Mouse (Mus musculus) forebrain, embryonic 11.5 days (tissue): ENCODE measurements around the gene Prss8. TPM values are rescaled to one million over a fixed set of nuclear protein-coding genes. Genes with fewer than 3 reads are reported as not detected.

ENCODE experiments used
- ATAC-seq: fragments of 200-750 bp; cut with Nextera tagmentation; replicated peaks from 2 replicates; pipeline ENCODE4 v1.8.0; 2017; ENCODE audit warnings: moderate TSS enrichment; ENCODE audit not compliant: low FRiP score
- DNase-seq: peaks from one replicate; pipeline ENCODE4 v3.0.0-alpha.2; 2017; ENCODE audit warnings: low spot score
- H3K27ac ChIP-seq: fragments of 300-500 bp; sonication (generic); 2 replicates; pipeline ENCODE4 v1.5.1; 2014; ENCODE audit warnings: low read depth, low read length
- H3K27me3 ChIP-seq: fragments of 300-500 bp; sonication (generic); 2 replicates; pipeline ENCODE4 v1.6.1; 2014; ENCODE audit warnings: mild to moderate bottlenecking, low read length, mixed read lengths; ENCODE audit not compliant: control insufficient read depth, insufficient read depth
- H3K36me3 ChIP-seq: fragments of 300-500 bp; sonication (generic); 2 replicates; pipeline ENCODE4 v1.6.1; 2014; ENCODE audit warnings: mild to moderate bottlenecking, low read length, moderate library complexity, mixed read lengths; ENCODE audit not compliant: control insufficient read depth, insufficient read depth
- H3K4me1 ChIP-seq: fragments of 300-500 bp; sonication (generic); replicated peaks from 2 replicates; pipeline ENCODE4 v1.6.1; 2014; ENCODE audit warnings: low read length, mixed read lengths; ENCODE audit not compliant: control insufficient read depth, insufficient read depth
- H3K4me2 ChIP-seq: fragments of 300-500 bp; sonication (generic); 2 replicates; pipeline ENCODE4 v1.6.1; 2014; ENCODE audit warnings: low read depth, mild to moderate bottlenecking, low read length, moderate library complexity, mixed read lengths; ENCODE audit not compliant: severe bottlenecking
- H3K4me3 ChIP-seq: fragments of 300-500 bp; sonication (generic); 2 replicates; pipeline ENCODE4 v1.5.1; 2014; ENCODE audit warnings: low read depth, low read length
- H3K9ac ChIP-seq: fragments of 300-500 bp; sonication (generic); 2 replicates; pipeline ENCODE4 v1.6.1; 2014; ENCODE audit warnings: low read length
- H3K9me3 ChIP-seq: fragments of 300-500 bp; sonication (generic); 2 replicates; pipeline ENCODE4 v1.6.1; 2016; ENCODE audit warnings: low read length, mixed read lengths; ENCODE audit not compliant: control insufficient read depth
- WGBS: fragments of 180-500 bp; shearing (Covaris S2); extraction: QIAGEN DNeasy Blood & Tissue Kit; methylation state at CpG from one replicate; pipeline ENCODE4 v1.1.7; 2014; 5-methylcytosine and 5-hydroxymethylcytosine counted together
- polyA plus RNA-seq: library from polyadenylated mRNA; unstranded; fragments of >200 nt; fragmentation: Nextera tagmentation; extraction: Ambion mirVana; gene quantifications from 2 replicates; pipeline ENCODE4 v1.2.1, GENCODE M21; 2014

The Prss8 gene
- polyA plus RNA-seq, 1 experiment from 2014 or later, result 1.8 TPM

- H3K9ac ChIP-seq, result no peak overlapping the region
- 88% methylated on average over 5 of the region's 5 CpGs for WGBS
- H3K4me3 ChIP-seq, result no peak overlapping the region
- H3K9me3 ChIP-seq, result no peaks in the 10 kb centered on the region
- no peaks in the 10 kb centered on the region for H3K27me3 ChIP-seq
- no peaks in the 10 kb centered on the region for H3K4me1 ChIP-seq
- ATAC-seq (no peak), DNase-seq (no peak)
- H3K4me2 ChIP-seq, result no peak overlapping the region
- peaks cover 3% of the 10 kb centered on the region; the same call in 1 of the 2 replicates for H3K36me3 ChIP-seq
- H3K27ac ChIP-seq, result no peak overlapping the region
Measured at GRCm38 (mm10) chr7:127923714-127924113, 6.2 kb downstream of the Prss8 start.

DNA sequence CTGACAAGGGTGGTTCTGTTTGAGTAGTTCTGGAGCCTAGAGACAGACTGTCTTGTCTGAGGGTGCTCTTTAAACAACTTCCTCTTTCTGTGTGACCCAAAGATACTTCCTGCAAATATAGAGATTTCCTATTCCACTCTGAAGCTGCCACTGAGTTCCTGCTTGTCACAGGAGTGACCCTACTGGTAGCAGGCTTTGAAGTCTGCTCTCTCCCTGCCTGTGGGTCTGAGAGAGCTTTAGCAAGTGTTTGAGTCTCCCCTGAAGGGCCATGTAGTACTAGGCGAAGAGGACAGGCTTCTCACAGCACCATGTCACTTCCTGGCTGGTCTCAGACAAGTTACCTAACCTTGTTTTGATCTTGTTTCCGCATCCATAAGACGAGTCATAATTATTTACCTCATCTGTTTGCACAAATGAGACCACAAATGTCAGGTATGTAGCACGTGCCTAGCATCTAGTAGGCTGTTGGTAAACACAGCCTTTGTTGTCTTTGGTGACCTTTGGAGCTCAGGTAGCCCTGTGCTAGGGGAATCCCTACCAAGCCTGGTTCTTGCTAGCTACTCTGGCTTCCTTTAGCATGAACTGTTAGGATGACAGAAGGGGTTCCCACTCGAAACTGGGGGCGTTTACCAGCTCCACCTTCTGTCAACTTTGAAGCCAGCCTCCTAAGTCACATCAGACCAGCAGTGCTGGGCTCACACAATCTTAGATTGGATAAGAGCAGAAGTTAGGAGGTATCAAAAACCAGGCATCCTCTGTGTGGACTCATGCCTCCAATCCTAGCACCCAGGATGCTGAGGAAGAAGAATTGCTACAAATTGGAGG lies 7.2 kb downstream of the Prss8 start:
- Histone ChIP-seq H3K9me3 (no peaks in the 10 kb centered on the region), H3K36me3 (peaks cover 3% of the 10 kb centered on the region; the same call in 1 of the 2 replicates), H3K4me1 (no peaks in the 10 kb centered on the region), H3K27me3 (no peaks in the 10 kb centered on the region), H3K4me3 (no peak overlapping the region), H3K9ac (no peak overlapping the region), H3K27ac (no peak overlapping the region), H3K4me2 (no peak overlapping the region)
- no peak for DNase-seq
- WGBS, result 92% methylated on average over 6 of the region's 6 CpGs
- ATAC-seq, result no peak

DNA sequence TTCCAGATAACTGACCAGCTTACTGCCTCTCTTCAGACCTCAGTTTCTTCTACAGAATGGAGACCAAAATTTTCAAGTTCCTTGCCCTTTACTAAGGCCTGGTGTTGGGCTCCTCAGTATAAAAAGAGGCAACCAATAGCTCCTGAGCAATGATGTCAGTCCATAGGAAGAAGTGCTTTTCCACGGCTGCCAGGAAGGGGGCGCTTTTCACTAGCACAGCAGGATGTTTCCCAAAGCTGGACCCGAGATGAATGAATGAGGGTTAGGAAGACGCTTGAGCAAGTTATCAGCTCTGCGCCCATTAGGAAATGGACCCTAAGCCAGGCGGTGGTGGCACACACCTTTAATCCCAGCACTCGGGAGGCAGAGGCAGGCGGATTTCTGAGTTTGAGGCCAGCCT lies 8.4 kb downstream of the Prss8 start:
- Histone ChIP-seq H3K4me2 (no peak overlapping the region), H3K27me3 (no peaks in the 10 kb centered on the region), H3K27ac (no peak overlapping the region), H3K9me3 (no peaks in the 10 kb centered on the region), H3K36me3 (peaks cover 3% of the 10 kb centered on the region; the same call in 1 of the 2 replicates), H3K4me3 (no peak overlapping the region), H3K4me1 (no peaks in the 10 kb centered on the region), H3K9ac (no peak overlapping the region)
- WGBS, result 60% methylated on average over 8 of the region's 8 CpGs
- ATAC-seq (no peak), DNase-seq (no peak)

GRCm38 (mm10) chr7:127919290-127919689 lies 10.6 kb downstream of the Prss8 start:
- DNase-seq (no peak), ATAC-seq (no peak)
- Histone ChIP-seq H3K4me2 (no peak overlapping the region), H3K9ac (no peak overlapping the region), H3K9me3 (no peaks in the 10 kb centered on the region), H3K27ac (no peak overlapping the region), H3K27me3 (no peaks in the 10 kb centered on the region), H3K4me1 (no peaks in the 10 kb centered on the region), H3K4me3 (no peak overlapping the region), H3K36me3 (no peaks in the 10 kb centered on the region; the same call in 1 of the 2 replicates)
- WGBS, result 74% methylated on average over 7 of the region's 7 CpGs

GRCm38 (mm10) chr7:127918203-127918602 lies 11.7 kb downstream of the Prss8 start:
- no peak for ATAC-seq
- peak; percentile 73 for DNase-seq
- H3K4me1 ChIP-seq, result no peaks in the 10 kb centered on the region
- H3K27ac ChIP-seq, result no peak overlapping the region
- no peaks in the 10 kb centered on the region for H3K9me3 ChIP-seq
- H3K36me3 ChIP-seq, result no peaks in the 10 kb centered on the region; the same call in 1 of the 2 replicates
- no peak overlapping the region for H3K4me2 ChIP-seq
- H3K9ac ChIP-seq, result no peak overlapping the region
- no peaks in the 10 kb centered on the region for H3K27me3 ChIP-seq
- 55% methylated on average over 3 of the region's 3 CpGs for WGBS
- no peak overlapping the region for H3K4me3 ChIP-seq

GRCm38 (mm10) chr7:127915293-127915692 lies 14.6 kb downstream of the Prss8 start:
- 94% methylated on average over 12 of the region's 12 CpGs for WGBS
- no peak overlapping the region for H3K9ac ChIP-seq
- no peak overlapping the region for H3K27ac ChIP-seq
- H3K4me1 ChIP-seq, result peaks cover 5% of the 10 kb centered on the region; the same call in 1 of the 2 replicates
- no peaks in the 10 kb centered on the region for H3K9me3 ChIP-seq
- H3K4me3 ChIP-seq, result no peak overlapping the region
- H3K27me3 ChIP-seq, result no peaks in the 10 kb centered on the region
- no peak overlapping the region for H3K4me2 ChIP-seq
- no peak for DNase-seq
- ATAC-seq, result no peak
- no peaks in the 10 kb centered on the region; the same call in 1 of the 2 replicates for H3K36me3 ChIP-seq

GRCm38 (mm10) chr7:127912938-127913337 lies 17.0 kb downstream of the Prss8 start:
- DNase-seq, result no peak
- no peaks in the 10 kb centered on the region for H3K27me3 ChIP-seq
- H3K9ac ChIP-seq, result peak overlapping the region; percentile 69
- ATAC-seq, result no peak
- H3K27ac ChIP-seq, result no peak overlapping the region
- peaks cover 5% of the 10 kb centered on the region; the same call in 1 of the 2 replicates for H3K4me1 ChIP-seq
- no peaks in the 10 kb centered on the region for H3K9me3 ChIP-seq
- WGBS, result 35% methylated on average over 4 of the region's 4 CpGs
- H3K4me2 ChIP-seq, result peak overlapping the region; percentile 63
- peaks cover 7% of the 10 kb centered on the region for H3K36me3 ChIP-seq
- peak overlapping the region; percentile 75 for H3K4me3 ChIP-seq

GRCm38 (mm10) chr7:127912190-127912871 lies 17.6 kb downstream of the Prss8 start, which contains the start of gene Kat8:
Gene Kat8 (plus strand): TSS chr7:127912516.
- H3K9ac ChIP-seq, result peak within 1 kb of the TSS; percentile 69
- H3K36me3 ChIP-seq, result peaks cover 11% of the 10 kb centered on the region
- H3K4me3 ChIP-seq, result peak within 1 kb of the TSS; percentile 75
- peak within 1 kb of the TSS; percentile 63 for H3K4me2 ChIP-seq
- H3K27me3 ChIP-seq, result no peaks in the 10 kb centered on the region
- H3K9me3 ChIP-seq, result no peaks in the 10 kb centered on the region
- peak within 1 kb of the TSS; percentile 31; the same call in 1 of the 2 replicates for H3K27ac ChIP-seq
- under 1% methylated on average over 40 of the region's 40 CpGs for WGBS
- DNase-seq (peak; percentile 93), ATAC-seq (peak; percentile 95)
- H3K4me1 ChIP-seq, result peaks cover 5% of the 10 kb centered on the region; the same call in 1 of the 2 replicates
